Mouse (Mus musculus) CH12.LX (cell line): Measurements from ENCODE around the gene Hba-x. TPM values are rescaled to one million over a fixed set of nuclear protein-coding genes. Genes with fewer than 3 reads are reported as not detected.

Experiments used
- DNase-seq: peaks from one replicate; pipeline ENCODE4 v3.0.0-alpha.2; 2013; ENCODE audit errors: extremely low read depth
- H3K27ac ChIP-seq: 2 replicates; pipeline ENCODE4 v1.5.1; 2012; ENCODE audit warnings: low read depth, mild to moderate bottlenecking, control low read depth, moderate library complexity; ENCODE audit not compliant: insufficient read depth
- H3K27me3 ChIP-seq: replicated peaks from 2 replicates; pipeline ENCODE3; 2012; ENCODE audit warnings: inconsistent platforms
- H3K36me3 ChIP-seq, 2 experiments: replicated peaks in 1 of 2; 2 replicates each; pipeline versions ENCODE3 to v1.6.1; 2012; ENCODE audit warnings: inconsistent platforms in 1 of 2, low read length in 1 of 2, mild to moderate bottlenecking in 1 of 2, mixed read lengths in 1 of 2, moderate library complexity in 1 of 2; ENCODE audit not compliant: control insufficient read depth in 1 of 2, insufficient read depth in 1 of 2
- H3K4me1 ChIP-seq, 2 experiments: 2 replicates each; pipeline ENCODE4 v1.6.1; 2012; ENCODE audit warnings: inconsistent platforms in 1 of 2, moderate library complexity in 1 of 2; ENCODE audit not compliant: insufficient read depth in 2 of 2, control insufficient read depth in 1 of 2
- H3K4me2 ChIP-seq: 2 replicates; pipeline ENCODE4 v1.6.1; 2012; ENCODE audit warnings: low read depth, mild to moderate bottlenecking, control low read depth; ENCODE audit not compliant: poor library complexity, insufficient read depth, severe bottlenecking
- H3K4me3 ChIP-seq, 3 experiments: fragments of 150-350 bp in 1 of 3; sonication (generic) in 1 of 3; replicated peaks in 1 of 3; 2 replicates each; pipeline versions ENCODE3 to v1.5.1; 2011 to 2012; ENCODE audit warnings: low read depth in 2 of 3, low read length in 2 of 3, mild to moderate bottlenecking in 2 of 3, moderate library complexity in 2 of 3, control low read depth in 1 of 3, improper control_type of control experiment in 1 of 3, inconsistent platforms in 1 of 3, mixed read lengths in 1 of 3; ENCODE audit not compliant: poor library complexity in 1 of 3
- H3K79me2 ChIP-seq: replicated peaks from 2 replicates; pipeline ENCODE4 v1.6.1; 2012; ENCODE audit warnings: mild to moderate bottlenecking, moderate library complexity; ENCODE audit not compliant: control insufficient read depth, poor library complexity, insufficient read depth, severe bottlenecking; ENCODE audit errors: extremely low read depth
- H3K9ac ChIP-seq: 2 replicates; pipeline ENCODE4 v1.6.1; 2012; ENCODE audit warnings: low read depth, mild to moderate bottlenecking, control low read depth, moderate library complexity; ENCODE audit not compliant: insufficient read depth
- H3K9me3 ChIP-seq: replicated peaks from 2 replicates; pipeline ENCODE3; 2012; ENCODE audit warnings: low read length, inconsistent platforms, mixed read lengths
- BHLHE40 ChIP-seq: IDR thresholded peaks from 2 replicates; pipeline ENCODE4 v1.6.1; 2011; ENCODE audit warnings: mild to moderate bottlenecking, low read depth, low read length, improper control_type of control experiment
- CTCF ChIP-seq, 2 experiments: IDR thresholded peaks in 1 of 2; conservative IDR thresholded peaks in 1 of 2; 2 replicates each; pipeline ENCODE4 v1.5.1; 2011 to 2012; ENCODE audit warnings: low read depth in 2 of 2, low read length in 2 of 2, improper control_type of control experiment in 1 of 2, inconsistent platforms in 1 of 2, mild to moderate bottlenecking in 1 of 2, moderate library complexity in 1 of 2
- E2F4 ChIP-seq: IDR thresholded peaks from 2 replicates; pipeline ENCODE4 v1.6.1; 2011; ENCODE audit warnings: low read depth, low read length, improper control_type of control experiment; ENCODE audit not compliant: insufficient replicate concordance
- ELF1 ChIP-seq: IDR thresholded peaks from 2 replicates; pipeline ENCODE4 v1.6.1; 2014; ENCODE audit warnings: low read depth, mild to moderate bottlenecking, inconsistent platforms, low read length, improper control_type of control experiment
- ETS1 ChIP-seq: conservative IDR thresholded peaks from 2 replicates; pipeline ENCODE4 v1.6.1; 2012; ENCODE audit warnings: low read depth, mild to moderate bottlenecking, inconsistent platforms, low read length, improper control_type of control experiment, moderate library complexity
- HCFC1 ChIP-seq: IDR thresholded peaks from 2 replicates; pipeline ENCODE4 v1.6.1; 2012; ENCODE audit warnings: low read depth, mild to moderate bottlenecking, inconsistent platforms, low read length, improper control_type of control experiment
- IRF4 ChIP-seq: IDR thresholded peaks from 2 replicates; pipeline ENCODE4 v1.6.1; 2014; ENCODE audit warnings: low read depth, mild to moderate bottlenecking, inconsistent platforms, low read length, improper control_type of control experiment
- JUN ChIP-seq: IDR thresholded peaks from 2 replicates; pipeline ENCODE4 v1.6.1; 2011; ENCODE audit warnings: low read depth, mild to moderate bottlenecking, low read length, improper control_type of control experiment, moderate library complexity; ENCODE audit not compliant: insufficient read depth
- MAFK ChIP-seq: IDR thresholded peaks from 2 replicates; pipeline ENCODE4 v1.6.1; 2011; ENCODE audit warnings: low read length, improper control_type of control experiment; ENCODE audit not compliant: insufficient replicate concordance
- MAX ChIP-seq: IDR thresholded peaks from 2 replicates; pipeline ENCODE4 v1.6.1; 2011; ENCODE audit warnings: low read length, improper control_type of control experiment
- RCOR1 ChIP-seq: conservative IDR thresholded peaks from 2 replicates; pipeline ENCODE4 v1.6.1; 2012; ENCODE audit warnings: low read depth, mild to moderate bottlenecking, inconsistent platforms, low read length, improper control_type of control experiment
- SIN3A ChIP-seq: IDR thresholded peaks from 2 replicates; pipeline ENCODE4 v1.6.1; 2012; ENCODE audit warnings: low read length, improper control_type of control experiment, inconsistent platforms
- TBP ChIP-seq: conservative IDR thresholded peaks from 2 replicates; pipeline ENCODE4 v1.6.1; 2011; ENCODE audit warnings: low read depth, low read length, improper control_type of control experiment
- TCF12 ChIP-seq: IDR thresholded peaks from 2 replicates; pipeline ENCODE4 v1.6.1; 2014; ENCODE audit warnings: low read depth, mild to moderate bottlenecking, inconsistent platforms, low read length, improper control_type of control experiment
- UBTF ChIP-seq: IDR thresholded peaks from 2 replicates; pipeline ENCODE4 v1.6.1; 2012; ENCODE audit warnings: low read depth, mild to moderate bottlenecking, inconsistent platforms, low read length, improper control_type of control experiment, moderate library complexity
- USF1 ChIP-seq: IDR thresholded peaks from 2 replicates; pipeline ENCODE4 v1.6.1; 2014; ENCODE audit warnings: low read depth, mild to moderate bottlenecking, inconsistent platforms, low read length, improper control_type of control experiment
- ZC3H11A ChIP-seq: IDR thresholded peaks from 2 replicates; pipeline ENCODE4 v1.6.1; 2012; ENCODE audit warnings: low read depth, mild to moderate bottlenecking, inconsistent platforms, low read length, improper control_type of control experiment
- ZNF384 ChIP-seq: IDR thresholded peaks from 2 replicates; pipeline ENCODE4 v1.6.1; 2012; ENCODE audit warnings: low read depth, low read length, improper control_type of control experiment, inconsistent platforms
- dilution Hi-C: fragments of 300-500 bp; cut with MboI; formaldehyde crosslinking; loops from 2 replicates; pipeline ENCODE4 v1.14.3; 2020; ENCODE audit warnings: low sequenced_read_pairs; ENCODE audit not compliant: extremely low pct_unique_long_range_greater_than_20kb, extremely low pct_ligation_motif_present
- in situ Hi-C: fragments of 300-500 bp; cut with MboI; formaldehyde crosslinking; loops from 3 replicates; pipeline ENCODE4 v1.14.3; 2019; ENCODE audit warnings: low sequenced_read_pairs, low pct_ligation_motif_present, low pct_unique_long_range_greater_than_20kb, mixed read lengths
- polyA plus RNA-seq: library from polyadenylated mRNA; unstranded; fragments of >175 nt; gene quantifications from 2 replicates; pipeline ENCODE4 v1.2.1, GENCODE M21; 2012; ENCODE audit warnings: low read depth; ENCODE audit not compliant: insufficient read length
- total RNA-seq, 2 experiments: library from RNA; depleted of rRNA; stranded (reverse); fragments of 300-350 nt in 1 of 2; fragments of >200 nt in 1 of 2; gene quantifications; 2 replicates each; pipeline ENCODE4 v1.2.3; 2012 to 2014

Hba-x gene
- total and polyA plus RNA-seq, 3 experiments = not detected

- no peak for DNase-seq
- H3K36me3 ChIP-seq = no peaks in the 10 kb centered on the region
- H3K9ac ChIP-seq = no peak overlapping the region
- peaks cover 0 to 3% of the 10 kb centered on the region in 2 experiments; a peak in 2 of 4 replicates for H3K4me1 ChIP-seq
- H3K9me3 ChIP-seq = no peaks in the 10 kb centered on the region
- H3K4me2 ChIP-seq = no peak overlapping the region
- H3K79me2 ChIP-seq = no peaks in the 10 kb centered on the region
- dilution Hi-C loops (no loop called here), in situ Hi-C loops (loop anchor here (10.0 to 25.0 kb wide), 2 partner anchors 125 to 323 kb away; no protein-coding TSS in a partner anchor)
- peaks cover 5% of the 10 kb centered on the region for H3K27me3 ChIP-seq
- TF ChIP-seq CTCF (conservative IDR thresholded peaks at IDR 0.05 in 1 of 2, IDR thresholded peaks at IDR 0.05 in 1 of 2; ENCODE audit: low read depth in 2 of 2, low read length in 2 of 2) = no peak
- TF ChIP-seq TCF12 = no peak
- TF ChIP-seq ZC3H11A = no peak
- TF ChIP-seq USF1 = no peak
- H3K4me3 ChIP-seq = no peak overlapping the region
- no peak overlapping the region for H3K27ac ChIP-seq
Observed at GRCm38 (mm10) chr11:32309928-32310327, 33.7 kb downstream of the Hba-x start.

- TF ChIP-seq MAX = no peak
- TF ChIP-seq E2F4 = no peak
- no peak for TF ChIP-seq RCOR1
- TF ChIP-seq ETS1 = 0 out of 2 replicates have a peak, but pooled peaks have one; percentile 28
- TF ChIP-seq ZNF384 = no peak
- no peak overlapping the region for H3K27ac ChIP-seq
- no peak overlapping the region for H3K4me3 ChIP-seq
- DNase-seq = no peak
- dilution Hi-C loops (no loop called here), in situ Hi-C loops (loop anchor here (5.0 to 25.0 kb wide), 2 partner anchors 64 to 329 kb away; no protein-coding TSS in a partner anchor)
- H3K27me3 ChIP-seq = peaks cover 4% of the 10 kb centered on the region
- no peaks in the 10 kb centered on the region for H3K36me3 ChIP-seq
- H3K4me1 ChIP-seq = peaks cover 6 to 10% of the 10 kb centered on the region in 2 experiments; a peak in 3 of 4 replicates
- no peak overlapping the region for H3K9ac ChIP-seq
- no peak overlapping the region for H3K4me2 ChIP-seq
- H3K79me2 ChIP-seq = no peaks in the 10 kb centered on the region
- H3K9me3 ChIP-seq = no peaks in the 10 kb centered on the region
Observed at GRCm38 (mm10) chr11:32316009-32316408, 39.8 kb downstream of the Hba-x start.

GRCm38 (mm10) chr11:32320507-32321195 is 44.5 kb downstream of the Hba-x start:
- TF ChIP-seq TBP (no peak), IRF4 (no peak), UBTF (no peak), ELF1 (no peak), ZNF384 (no peak), MAFK (no peak), JUN (no peak), BHLHE40 (no peak), SIN3A (no peak), HCFC1 (no peak)
- no peak overlapping the region for H3K4me3 ChIP-seq
- no peak overlapping the region for H3K9ac ChIP-seq
- H3K36me3 ChIP-seq = no peaks in the 10 kb centered on the region
- in situ Hi-C loops = loop anchor here (5.0 to 25.0 kb wide), 2 partner anchors 33 to 333 kb away; partner anchors contain the start of gene Hbq1b
- peaks cover 10% of the 10 kb centered on the region for H3K27me3 ChIP-seq
- dilution Hi-C loops = no loop called here
- H3K27ac ChIP-seq = no peak overlapping the region
- no peak for DNase-seq
- H3K79me2 ChIP-seq = no peaks in the 10 kb centered on the region
- H3K4me2 ChIP-seq = no peak overlapping the region
- no peaks in the 10 kb centered on the region for H3K9me3 ChIP-seq
- H3K4me1 ChIP-seq = peaks cover 3 to 22% of the 10 kb centered on the region in 2 experiments; a peak in 3 of 4 replicates
